In the genomic region with DNA sequence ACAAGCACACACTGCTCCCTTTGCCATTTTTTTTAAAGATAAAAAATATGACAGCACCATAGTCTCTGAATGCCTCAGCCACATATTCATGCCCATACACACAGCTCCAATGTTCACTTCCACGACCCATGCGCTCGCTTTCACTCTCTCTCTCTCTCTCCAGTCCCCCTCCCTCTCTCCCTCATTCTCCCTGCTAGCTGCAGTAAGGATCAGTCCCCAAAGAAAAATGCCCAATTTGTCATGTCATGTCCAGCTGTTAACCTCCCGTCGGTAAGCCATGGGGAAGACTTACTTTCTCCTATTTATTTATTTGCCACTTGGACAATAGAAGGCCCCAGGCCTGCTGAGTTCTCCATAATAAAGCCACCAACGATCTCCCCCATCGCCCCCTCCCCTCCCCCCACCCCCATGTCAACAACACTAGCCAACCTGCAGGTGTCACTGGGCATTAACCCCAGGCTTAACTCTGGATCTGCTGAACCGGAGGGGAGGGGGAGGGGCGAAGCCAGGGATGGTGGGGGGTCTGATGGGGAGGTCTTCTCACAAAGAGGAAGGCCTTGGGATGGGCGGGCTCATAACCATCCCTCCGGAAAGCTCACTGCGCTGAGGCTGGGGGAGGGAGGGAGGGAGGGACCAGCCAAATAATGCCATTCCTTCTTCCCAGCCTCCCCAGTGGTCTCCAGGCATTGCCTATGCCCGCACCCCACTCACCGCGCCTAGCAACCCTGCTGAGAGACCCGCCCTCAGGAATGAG, we compare ENCODE assay signal across 8 mouse cellular contexts.
DNase-seq lines count a peak whose midpoint lies in the region; ATAC-seq and TF ChIP-seq lines count a peak whose summit lies in the region.

No protein-coding gene starts in this region.

- intact Hi-C loops in left cerebral cortex, adult 2 months (cut with DNase I): no loop called here

- TF ChIP-seq CTCF in left cerebral cortex, adult 2 months (IDR thresholded peaks at IDR 0.05): no peak

- no peaks in the 10 kb centered on the region for H3K36me3 ChIP-seq in lung, embryonic 16.5 days (ENCODE audit: control insufficient read depth, insufficient read depth, low read length)
- H3K36me3 ChIP-seq in embryonic facial prominence, embryonic 15.5 days: no peaks in the 10 kb centered on the region
- no peaks in the 10 kb centered on the region; the same call in 1 of the 2 replicates for H3K36me3 ChIP-seq in limb, embryonic 12.5 days
- H3K36me3 ChIP-seq in stomach, embryonic 14.5 days (ENCODE audit: control insufficient read depth, insufficient read depth, low read length): no peaks in the 10 kb centered on the region

- ATAC-seq in lung, embryonic 16.5 days (ENCODE audit: low read depth): peak; percentile 82
- ATAC-seq in embryonic facial prominence, embryonic 15.5 days (ENCODE audit: insufficient number of reproducible peaks, low FRiP score, low TSS enrichment, low read depth): peak; percentile 81; the same call in 1 of the 2 replicates
- peak; percentile 53 for ATAC-seq in limb, embryonic 12.5 days (ENCODE audit: insufficient number of reproducible peaks, insufficient read depth, low FRiP score, low TSS enrichment, low read depth)
- ATAC-seq in stomach, embryonic 14.5 days (ENCODE audit: insufficient number of reproducible peaks, insufficient read depth, low FRiP score, low read depth): peak; percentile 69

- WGBS in lung, embryonic 16.5 days: 17% methylated on average over 13 of the region's 16 CpGs
- WGBS in embryonic facial prominence, embryonic 15.5 days: 14% methylated on average over 16 of the region's 16 CpGs
- 3% methylated on average over 15 of the region's 16 CpGs for WGBS in limb, embryonic 12.5 days
- WGBS in stomach, embryonic 14.5 days: 6% methylated on average over 15 of the region's 16 CpGs

- H3K9ac ChIP-seq in lung, embryonic 16.5 days (ENCODE audit: low read length): no peak overlapping the region
- no peak overlapping the region for H3K9ac ChIP-seq in embryonic facial prominence, embryonic 15.5 days
- H3K9ac ChIP-seq in limb, embryonic 12.5 days (replicated peaks): 0 out of 2 replicates have a peak overlapping the region, but pooled peaks have one; percentile 14
- no peak overlapping the region for H3K9ac ChIP-seq in stomach, embryonic 14.5 days (replicated peaks; ENCODE audit: low read depth, low read length)

- H3K9me3 ChIP-seq in lung, embryonic 16.5 days (ENCODE audit: control insufficient read depth, low read length): no peaks in the 10 kb centered on the region
- no peaks in the 10 kb centered on the region for H3K9me3 ChIP-seq in embryonic facial prominence, embryonic 15.5 days (replicated peaks)
- H3K9me3 ChIP-seq in limb, embryonic 12.5 days: peaks cover 6% of the 10 kb centered on the region; the same call in 1 of the 2 replicates
- H3K9me3 ChIP-seq in stomach, embryonic 14.5 days (ENCODE audit: control insufficient read depth, low read depth, low read length): no peaks in the 10 kb centered on the region

- no peaks in the 10 kb centered on the region for H3K27me3 ChIP-seq in lung, embryonic 16.5 days (ENCODE audit: control insufficient read depth, insufficient read depth, low read depth, low read length)
- H3K27me3 ChIP-seq in embryonic facial prominence, embryonic 15.5 days: no peaks in the 10 kb centered on the region; the same call in 1 of the 2 replicates
- H3K27me3 ChIP-seq in limb, embryonic 12.5 days: peaks cover 13% of the 10 kb centered on the region
- no peaks in the 10 kb centered on the region for H3K27me3 ChIP-seq in stomach, embryonic 14.5 days (ENCODE audit: control insufficient read depth, insufficient read depth, low read length)

- H3K4me3 ChIP-seq in lung, embryonic 16.5 days (ENCODE audit: low read length): no peak overlapping the region
- H3K4me3 ChIP-seq in embryonic facial prominence, embryonic 15.5 days (replicated peaks): 0 out of 2 replicates have a peak overlapping the region, but pooled peaks have one; percentile 12
- H3K4me3 ChIP-seq in limb, embryonic 12.5 days (replicated peaks): peak overlapping the region; percentile 8; the same call in 1 of the 2 replicates
- peak overlapping the region; percentile 11; the same call in 1 of the 2 replicates for H3K4me3 ChIP-seq in stomach, embryonic 14.5 days (ENCODE audit: low read depth, low read length)
- H3K4me3 ChIP-seq in left cerebral cortex, adult 2 months: no peak overlapping the region

- peaks cover 7% of the 10 kb centered on the region for H3K4me1 ChIP-seq in lung, embryonic 16.5 days (replicated peaks; ENCODE audit: control insufficient read depth, insufficient read depth, low read length)
- peaks cover 13% of the 10 kb centered on the region for H3K4me1 ChIP-seq in embryonic facial prominence, embryonic 15.5 days
- peaks cover 83% of the 10 kb centered on the region for H3K4me1 ChIP-seq in limb, embryonic 12.5 days (replicated peaks)
- peaks cover 23% of the 10 kb centered on the region for H3K4me1 ChIP-seq in stomach, embryonic 14.5 days (ENCODE audit: control insufficient read depth, insufficient read depth, low read length)

- H3K27ac ChIP-seq in lung, embryonic 16.5 days (ENCODE audit: low read length): no peak overlapping the region
- no peak overlapping the region for H3K27ac ChIP-seq in embryonic facial prominence, embryonic 15.5 days (replicated peaks)
- peak overlapping the region; percentile 37; the same call in 1 of the 2 replicates for H3K27ac ChIP-seq in limb, embryonic 12.5 days
- H3K27ac ChIP-seq in stomach, embryonic 14.5 days (ENCODE audit: low read length): no peak overlapping the region
- no peak overlapping the region for H3K27ac ChIP-seq in left cerebral cortex, adult 2 months

- peak overlapping the region; percentile 31; the same call in 1 of the 2 replicates for H3K4me2 ChIP-seq in lung, embryonic 16.5 days (ENCODE audit: low read depth, low read length)
- H3K4me2 ChIP-seq in embryonic facial prominence, embryonic 15.5 days (replicated peaks): peak overlapping the region; percentile 46
- H3K4me2 ChIP-seq in limb, embryonic 12.5 days: peak overlapping the region; percentile 53
- peak overlapping the region; percentile 36 for H3K4me2 ChIP-seq in stomach, embryonic 14.5 days (replicated peaks; ENCODE audit: low read depth, low read length)

- no peak for DNase-seq in lung, postnatal 36 days
- no peak for DNase-seq in thymus, postnatal 0 days (ENCODE audit: low spot score)
- DNase-seq in left cerebral cortex, adult 2 months (ENCODE audit: extremely low spot score in 1 of 2, low spot score in 2 of 2): no peak
- no peak for DNase-seq in spleen, postnatal 4 days (ENCODE audit: low spot score in 2 of 2)

Comparison
In these comparisons a context has a peak if more than half of its experiments do, and no peak if none do; other contexts are left out.
1. H3K4me3 ChIP-seq: peak in embryonic facial prominence, embryonic 15.5 days (single experiment), limb, embryonic 12.5 days (single experiment) and stomach, embryonic 14.5 days (single experiment); none in lung, embryonic 16.5 days (single experiment) and left cerebral cortex, adult 2 months (single experiment).
2. Peak in every context shown above with its lines, with median percentiles within 50 percentile points of each other: ATAC-seq and H3K4me2 ChIP-seq.